Mouse (Mus musculus) forebrain, embryonic 11.5 days (tissue): ENCODE measurements at regions not wholly inside any gene's neighbourhood (a gene's known extent, or its start where the extent isn't known, plus 50 kb on each side); places are given as distances from the start of the nearest gene placed in this dataset.

Experiments
- ATAC-seq: fragments of 200-750 bp; cut with Nextera tagmentation; replicated peaks from 2 replicates; pipeline ENCODE4 v1.8.0; 2017; ENCODE audit warnings: moderate TSS enrichment; ENCODE audit not compliant: low FRiP score
- DNase-seq: peaks from one replicate; pipeline ENCODE4 v3.0.0-alpha.2; 2017; ENCODE audit warnings: low spot score
- H3K27ac ChIP-seq: fragments of 300-500 bp; sonication (generic); 2 replicates; pipeline ENCODE4 v1.5.1; 2014; ENCODE audit warnings: low read depth, low read length
- H3K27me3 ChIP-seq: fragments of 300-500 bp; sonication (generic); 2 replicates; pipeline ENCODE4 v1.6.1; 2014; ENCODE audit warnings: mild to moderate bottlenecking, low read length, mixed read lengths; ENCODE audit not compliant: control insufficient read depth, insufficient read depth
- H3K36me3 ChIP-seq: fragments of 300-500 bp; sonication (generic); 2 replicates; pipeline ENCODE4 v1.6.1; 2014; ENCODE audit warnings: mild to moderate bottlenecking, low read length, moderate library complexity, mixed read lengths; ENCODE audit not compliant: control insufficient read depth, insufficient read depth
- H3K4me1 ChIP-seq: fragments of 300-500 bp; sonication (generic); replicated peaks from 2 replicates; pipeline ENCODE4 v1.6.1; 2014; ENCODE audit warnings: low read length, mixed read lengths; ENCODE audit not compliant: control insufficient read depth, insufficient read depth
- H3K4me2 ChIP-seq: fragments of 300-500 bp; sonication (generic); 2 replicates; pipeline ENCODE4 v1.6.1; 2014; ENCODE audit warnings: low read depth, mild to moderate bottlenecking, low read length, moderate library complexity, mixed read lengths; ENCODE audit not compliant: severe bottlenecking
- H3K4me3 ChIP-seq: fragments of 300-500 bp; sonication (generic); 2 replicates; pipeline ENCODE4 v1.5.1; 2014; ENCODE audit warnings: low read depth, low read length
- H3K9ac ChIP-seq: fragments of 300-500 bp; sonication (generic); 2 replicates; pipeline ENCODE4 v1.6.1; 2014; ENCODE audit warnings: low read length
- H3K9me3 ChIP-seq: fragments of 300-500 bp; sonication (generic); 2 replicates; pipeline ENCODE4 v1.6.1; 2016; ENCODE audit warnings: low read length, mixed read lengths; ENCODE audit not compliant: control insufficient read depth
- WGBS: fragments of 180-500 bp; shearing (Covaris S2); extraction: QIAGEN DNeasy Blood & Tissue Kit; methylation state at CpG from one replicate; pipeline ENCODE4 v1.1.7; 2014; 5-methylcytosine and 5-hydroxymethylcytosine counted together

- Histone ChIP-seq H3K9ac (no peak overlapping the region), H3K27ac (no peak overlapping the region), H3K4me1 (no peaks in the 10 kb centered on the region), H3K9me3 (no peaks in the 10 kb centered on the region), H3K4me2 (no peak overlapping the region), H3K27me3 (no peaks in the 10 kb centered on the region), H3K36me3 (no peaks in the 10 kb centered on the region), H3K4me3 (no peak overlapping the region)
- ATAC-seq, result no peak
- 91% methylated on average over 1 of the region's 1 CpGs for WGBS
- DNase-seq, result no peak
These were observed 227.3 kb downstream of the Tm4sf1 start for GRCm38 (mm10) chr3:57074516-57074915.

GRCm38 (mm10) chr3:57073962-57074506, 227.8 kb downstream of the Tm4sf1 start:
- no peaks in the 10 kb centered on the region for H3K4me1 ChIP-seq
- no peak for DNase-seq
- H3K9ac ChIP-seq, result no peak overlapping the region
- H3K36me3 ChIP-seq, result no peaks in the 10 kb centered on the region
- no peak for ATAC-seq
- H3K4me3 ChIP-seq, result no peak overlapping the region
- no peaks in the 10 kb centered on the region for H3K9me3 ChIP-seq
- H3K27ac ChIP-seq, result no peak overlapping the region
- H3K27me3 ChIP-seq, result no peaks in the 10 kb centered on the region
- WGBS, result 85% methylated on average over 4 of the region's 4 CpGs
- no peak overlapping the region for H3K4me2 ChIP-seq

- no peaks in the 10 kb centered on the region for H3K36me3 ChIP-seq
- no peak overlapping the region for H3K4me3 ChIP-seq
- ATAC-seq (no peak), DNase-seq (no peak)
- H3K27me3 ChIP-seq, result no peaks in the 10 kb centered on the region
- H3K9me3 ChIP-seq, result no peaks in the 10 kb centered on the region
- no peak overlapping the region for H3K27ac ChIP-seq
- no peak overlapping the region for H3K9ac ChIP-seq
- no peaks in the 10 kb centered on the region for H3K4me1 ChIP-seq
- no peak overlapping the region for H3K4me2 ChIP-seq
These were observed 268.8 kb downstream of the Tm4sf1 start for GRCm38 (mm10) chr3:57033021-57033420.

GRCm38 (mm10) chr3:57018171-57018570, 283.6 kb downstream of the Tm4sf1 start:
- ATAC-seq, result no peak
- H3K9me3 ChIP-seq, result no peaks in the 10 kb centered on the region
- no peak overlapping the region for H3K4me2 ChIP-seq
- no peak overlapping the region for H3K9ac ChIP-seq
- H3K27ac ChIP-seq, result no peak overlapping the region
- H3K4me1 ChIP-seq, result no peaks in the 10 kb centered on the region
- H3K27me3 ChIP-seq, result no peaks in the 10 kb centered on the region
- H3K36me3 ChIP-seq, result no peaks in the 10 kb centered on the region
- no peak overlapping the region for H3K4me3 ChIP-seq
- DNase-seq, result no peak

- 72% methylated on average over 2 of the region's 2 CpGs for WGBS
- Histone ChIP-seq H3K4me3 (no peak overlapping the region), H3K27ac (no peak overlapping the region), H3K9ac (no peak overlapping the region), H3K4me1 (no peaks in the 10 kb centered on the region; the same call in 1 of the 2 replicates), H3K36me3 (no peaks in the 10 kb centered on the region), H3K27me3 (no peaks in the 10 kb centered on the region), H3K9me3 (no peaks in the 10 kb centered on the region), H3K4me2 (no peak overlapping the region)
- DNase-seq, result no peak
- ATAC-seq, result no peak
These were observed 320.5 kb downstream of the Tm4sf1 start for GRCm38 (mm10) chr3:56981305-56981660.

GRCm38 (mm10) chr3:56980593-56981304, 321.0 kb downstream of the Tm4sf1 start:
- Histone ChIP-seq H3K9ac (no peak overlapping the region), H3K36me3 (no peaks in the 10 kb centered on the region), H3K27ac (no peak overlapping the region), H3K4me2 (no peak overlapping the region), H3K9me3 (no peaks in the 10 kb centered on the region), H3K4me3 (no peak overlapping the region), H3K4me1 (no peaks in the 10 kb centered on the region; the same call in 1 of the 2 replicates), H3K27me3 (no peaks in the 10 kb centered on the region)
- ATAC-seq (peak; percentile 86), DNase-seq (peak; percentile 49)
- 47% methylated on average over 3 of the region's 3 CpGs for WGBS

- no peaks in the 10 kb centered on the region for H3K4me1 ChIP-seq
- H3K4me2 ChIP-seq, result no peak overlapping the region
- no peaks in the 10 kb centered on the region for H3K9me3 ChIP-seq
- ATAC-seq (no peak), DNase-seq (no peak)
- no peaks in the 10 kb centered on the region for H3K27me3 ChIP-seq
- no peak overlapping the region for H3K4me3 ChIP-seq
- no peaks in the 10 kb centered on the region for H3K36me3 ChIP-seq
- 69% methylated on average over 1 of the region's 1 CpGs for WGBS
- H3K27ac ChIP-seq, result no peak overlapping the region
- H3K9ac ChIP-seq, result no peak overlapping the region
These were observed 335.8 kb downstream of the Tm4sf1 start for GRCm38 (mm10) chr3:56966008-56966407.

- H3K4me3 ChIP-seq, result no peak overlapping the region
- H3K9ac ChIP-seq, result no peak overlapping the region
- H3K9me3 ChIP-seq, result no peaks in the 10 kb centered on the region
- whole genome bisulfite sequencing, result 83% methylated on average over 2 of the region's 2 CpGs
- H3K27ac ChIP-seq, result no peak overlapping the region
- H3K36me3 ChIP-seq, result no peaks in the 10 kb centered on the region
- H3K4me1 ChIP-seq, result no peaks in the 10 kb centered on the region
- no peaks in the 10 kb centered on the region for H3K27me3 ChIP-seq
- H3K4me2 ChIP-seq, result no peak overlapping the region
- DNase-seq (no peak), ATAC-seq (no peak)
These were observed 336.3 kb downstream of the Tm4sf1 start for GRCm38 (mm10) chr3:56965444-56965843.

- Histone ChIP-seq H3K9me3 (no peaks in the 10 kb centered on the region), H3K36me3 (no peaks in the 10 kb centered on the region), H3K4me1 (no peaks in the 10 kb centered on the region), H3K27ac (no peak overlapping the region), H3K4me2 (no peak overlapping the region), H3K9ac (no peak overlapping the region), H3K4me3 (no peak overlapping the region), H3K27me3 (no peaks in the 10 kb centered on the region)
- WGBS, result 95% methylated on average over 3 of the region's 3 CpGs
- ATAC-seq (no peak), DNase-seq (no peak)
These were observed 337.6 kb downstream of the Tm4sf1 start for GRCm38 (mm10) chr3:56964156-56964555.
